Mouse (Mus musculus): ENCODE measurements around the gene Tmem213. TPM values are rescaled to one million over a fixed set of nuclear protein-coding genes. Genes with fewer than 3 reads are reported as not detected.

The Tmem213 gene
- polyA plus RNA-seq, 1 experiment from 2014 or later: not detected

- no peak overlapping the region for H3K9ac ChIP-seq (replicated peaks; ENCODE audit: low read depth, low read length)
- no peaks in the 10 kb centered on the region for H3K36me3 ChIP-seq (ENCODE audit: control insufficient read depth, insufficient read depth, low read length)
- H3K27ac ChIP-seq (ENCODE audit: low read depth, low read length): no peak overlapping the region
- no peak for ATAC-seq (ENCODE audit: low read depth)
- WGBS: 63% methylated on average over 11 of the region's 11 CpGs
- no peaks in the 10 kb centered on the region for H3K27me3 ChIP-seq (ENCODE audit: control insufficient read depth, insufficient read depth, low read length)
- no peaks in the 10 kb centered on the region for H3K9me3 ChIP-seq (ENCODE audit: control insufficient read depth, low read length)
- H3K4me3 ChIP-seq (ENCODE audit: low read depth, low read length): no peak overlapping the region
- H3K4me1 ChIP-seq (ENCODE audit: control insufficient read depth, insufficient read depth, low read length): no peaks in the 10 kb centered on the region
- H3K4me2 ChIP-seq (ENCODE audit: low read depth, low read length): no peak overlapping the region
These were observed 27.2 kb upstream of the Tmem213 start for GRCm38 (mm10) chr6:38081727-38082341.

- no peaks in the 10 kb centered on the region for H3K36me3 ChIP-seq (ENCODE audit: control insufficient read depth, insufficient read depth, low read length)
- H3K9ac ChIP-seq (replicated peaks; ENCODE audit: low read depth, low read length): no peak overlapping the region
- ATAC-seq (ENCODE audit: low read depth): no peak
- no peaks in the 10 kb centered on the region for H3K27me3 ChIP-seq (ENCODE audit: control insufficient read depth, insufficient read depth, low read length)
- no peak overlapping the region for H3K4me3 ChIP-seq (ENCODE audit: low read depth, low read length)
- H3K9me3 ChIP-seq (ENCODE audit: control insufficient read depth, low read length): no peaks in the 10 kb centered on the region
- no peak overlapping the region for H3K4me2 ChIP-seq (ENCODE audit: low read depth, low read length)
- WGBS: 65% methylated on average over 4 of the region's 4 CpGs
- H3K27ac ChIP-seq (ENCODE audit: low read depth, low read length): no peak overlapping the region
- H3K4me1 ChIP-seq (ENCODE audit: control insufficient read depth, insufficient read depth, low read length): no peaks in the 10 kb centered on the region
These were observed 25.9 kb upstream of the Tmem213 start for GRCm38 (mm10) chr6:38083204-38083603.

GRCm38 (mm10) chr6:38087242-38088026 lies 21.6 kb upstream of the Tmem213 start:
- H3K4me1 ChIP-seq (ENCODE audit: control insufficient read depth, insufficient read depth, low read length): no peaks in the 10 kb centered on the region
- H3K27ac ChIP-seq (ENCODE audit: low read depth, low read length): no peak overlapping the region
- H3K36me3 ChIP-seq (ENCODE audit: control insufficient read depth, insufficient read depth, low read length): no peaks in the 10 kb centered on the region
- no peak overlapping the region for H3K9ac ChIP-seq (replicated peaks; ENCODE audit: low read depth, low read length)
- no peaks in the 10 kb centered on the region for H3K27me3 ChIP-seq (ENCODE audit: control insufficient read depth, insufficient read depth, low read length)
- no peak for ATAC-seq (ENCODE audit: low read depth)
- H3K4me2 ChIP-seq (ENCODE audit: low read depth, low read length): no peak overlapping the region
- H3K9me3 ChIP-seq (ENCODE audit: control insufficient read depth, low read length): no peaks in the 10 kb centered on the region
- WGBS: 85% methylated on average over 9 of the region's 9 CpGs
- H3K4me3 ChIP-seq (ENCODE audit: low read depth, low read length): no peak overlapping the region

GRCm38 (mm10) chr6:38092539-38092938 lies 16.5 kb upstream of the Tmem213 start:
- Histone ChIP-seq H3K4me3 (ENCODE audit: low read depth, low read length) (no peak overlapping the region), H3K9ac (replicated peaks; ENCODE audit: low read depth, low read length) (no peak overlapping the region), H3K27ac (ENCODE audit: low read depth, low read length) (no peak overlapping the region), H3K4me1 (ENCODE audit: control insufficient read depth, insufficient read depth, low read length) (no peaks in the 10 kb centered on the region), H3K9me3 (ENCODE audit: control insufficient read depth, low read length) (no peaks in the 10 kb centered on the region), H3K27me3 (ENCODE audit: control insufficient read depth, insufficient read depth, low read length) (no peaks in the 10 kb centered on the region), H3K36me3 (ENCODE audit: control insufficient read depth, insufficient read depth, low read length) (no peaks in the 10 kb centered on the region), H3K4me2 (ENCODE audit: low read depth, low read length) (no peak overlapping the region)
- no peak for ATAC-seq (ENCODE audit: low read depth)
- 96% methylated on average over 8 of the region's 8 CpGs for WGBS

GRCm38 (mm10) chr6:38094701-38095100 lies 14.4 kb upstream of the Tmem213 start:
- WGBS: 93% methylated on average over 10 of the region's 10 CpGs
- no peak for ATAC-seq (ENCODE audit: low read depth)
- H3K27ac ChIP-seq (ENCODE audit: low read depth, low read length): no peak overlapping the region
- no peaks in the 10 kb centered on the region for H3K4me1 ChIP-seq (ENCODE audit: control insufficient read depth, insufficient read depth, low read length)
- H3K4me2 ChIP-seq (ENCODE audit: low read depth, low read length): no peak overlapping the region
- H3K36me3 ChIP-seq (ENCODE audit: control insufficient read depth, insufficient read depth, low read length): no peaks in the 10 kb centered on the region
- no peak overlapping the region for H3K9ac ChIP-seq (replicated peaks; ENCODE audit: low read depth, low read length)
- no peaks in the 10 kb centered on the region for H3K27me3 ChIP-seq (ENCODE audit: control insufficient read depth, insufficient read depth, low read length)
- H3K9me3 ChIP-seq (ENCODE audit: control insufficient read depth, low read length): no peaks in the 10 kb centered on the region
- H3K4me3 ChIP-seq (ENCODE audit: low read depth, low read length): no peak overlapping the region

GRCm38 (mm10) chr6:38096961-38097370 lies 12.1 kb upstream of the Tmem213 start:
- Histone ChIP-seq H3K4me2 (ENCODE audit: low read depth, low read length) (no peak overlapping the region), H3K27ac (ENCODE audit: low read depth, low read length) (no peak overlapping the region), H3K4me1 (ENCODE audit: control insufficient read depth, insufficient read depth, low read length) (no peaks in the 10 kb centered on the region), H3K27me3 (ENCODE audit: control insufficient read depth, insufficient read depth, low read length) (no peaks in the 10 kb centered on the region), H3K9me3 (ENCODE audit: control insufficient read depth, low read length) (no peaks in the 10 kb centered on the region), H3K9ac (replicated peaks; ENCODE audit: low read depth, low read length) (no peak overlapping the region), H3K4me3 (ENCODE audit: low read depth, low read length) (no peak overlapping the region), H3K36me3 (ENCODE audit: control insufficient read depth, insufficient read depth, low read length) (no peaks in the 10 kb centered on the region)
- no peak for ATAC-seq (ENCODE audit: low read depth)
- 77% methylated on average over 5 of the region's 5 CpGs for WGBS

GRCm38 (mm10) chr6:38102216-38102795 lies 6.7 kb upstream of the Tmem213 start:
- no peaks in the 10 kb centered on the region for H3K4me1 ChIP-seq (ENCODE audit: control insufficient read depth, insufficient read depth, low read length)
- H3K36me3 ChIP-seq (ENCODE audit: control insufficient read depth, insufficient read depth, low read length): no peaks in the 10 kb centered on the region
- no peak overlapping the region for H3K4me3 ChIP-seq (ENCODE audit: low read depth, low read length)
- H3K27ac ChIP-seq (ENCODE audit: low read depth, low read length): no peak overlapping the region
- ATAC-seq (ENCODE audit: low read depth): no peak
- no peak overlapping the region for H3K4me2 ChIP-seq (ENCODE audit: low read depth, low read length)
- no peaks in the 10 kb centered on the region for H3K27me3 ChIP-seq (ENCODE audit: control insufficient read depth, insufficient read depth, low read length)
- WGBS: 88% methylated on average over 7 of the region's 7 CpGs
- no peak overlapping the region for H3K9ac ChIP-seq (replicated peaks; ENCODE audit: low read depth, low read length)
- no peaks in the 10 kb centered on the region for H3K9me3 ChIP-seq (ENCODE audit: control insufficient read depth, low read length)

- H3K9ac ChIP-seq (replicated peaks; ENCODE audit: low read depth, low read length): no peak overlapping the region
- H3K4me2 ChIP-seq (ENCODE audit: low read depth, low read length): no peak overlapping the region
- H3K27me3 ChIP-seq (ENCODE audit: control insufficient read depth, insufficient read depth, low read length): no peaks in the 10 kb centered on the region
- 61% methylated on average over 6 of the region's 6 CpGs for WGBS
- no peaks in the 10 kb centered on the region for H3K9me3 ChIP-seq (ENCODE audit: control insufficient read depth, low read length)
- H3K36me3 ChIP-seq (ENCODE audit: control insufficient read depth, insufficient read depth, low read length): no peaks in the 10 kb centered on the region
- ATAC-seq (ENCODE audit: low read depth): no peak
- no peaks in the 10 kb centered on the region for H3K4me1 ChIP-seq (ENCODE audit: control insufficient read depth, insufficient read depth, low read length)
- no peak overlapping the region for H3K4me3 ChIP-seq (ENCODE audit: low read depth, low read length)
- H3K27ac ChIP-seq (ENCODE audit: low read depth, low read length): no peak overlapping the region
These were observed 5.3 kb upstream of the Tmem213 start for GRCm38 (mm10) chr6:38103775-38104174.

GRCm38 (mm10) chr6:38105924-38106323 lies 3.1 kb upstream of the Tmem213 start:
- Histone ChIP-seq H3K4me1 (ENCODE audit: control insufficient read depth, insufficient read depth, low read length) (no peaks in the 10 kb centered on the region), H3K27me3 (ENCODE audit: control insufficient read depth, insufficient read depth, low read length) (no peaks in the 10 kb centered on the region), H3K4me2 (ENCODE audit: low read depth, low read length) (no peak overlapping the region), H3K36me3 (ENCODE audit: control insufficient read depth, insufficient read depth, low read length) (no peaks in the 10 kb centered on the region), H3K4me3 (ENCODE audit: low read depth, low read length) (no peak overlapping the region), H3K27ac (ENCODE audit: low read depth, low read length) (no peak overlapping the region), H3K9ac (replicated peaks; ENCODE audit: low read depth, low read length) (no peak overlapping the region), H3K9me3 (ENCODE audit: control insufficient read depth, low read length) (no peaks in the 10 kb centered on the region)
- no peak for ATAC-seq (ENCODE audit: low read depth)
- 87% methylated on average over 9 of the region's 9 CpGs for WGBS

Measured in neural tube, embryonic 14.5 days (tissue).